Mouse (Mus musculus) urinary bladder, adult 2 months (tissue): ENCODE measurements around the gene Insl5. TPM values are rescaled to one million over a fixed set of nuclear protein-coding genes. Genes with fewer than 3 reads are reported as not detected.

Experiments
- DNase-seq: peaks from one replicate; pipeline ENCODE4 v3.0.0; 2022; ENCODE audit warnings: low spot score
- polyA plus RNA-seq: library from polyadenylated mRNA; depleted of rRNA; stranded (reverse); fragments of >200 nt; gene quantifications from 2 replicates; pipeline ENCODE4 v1.2.3, GENCODE M21; 2012; rRNA removed

Gene Insl5
- polyA plus RNA-seq, 1 experiment: not detected

DNA sequence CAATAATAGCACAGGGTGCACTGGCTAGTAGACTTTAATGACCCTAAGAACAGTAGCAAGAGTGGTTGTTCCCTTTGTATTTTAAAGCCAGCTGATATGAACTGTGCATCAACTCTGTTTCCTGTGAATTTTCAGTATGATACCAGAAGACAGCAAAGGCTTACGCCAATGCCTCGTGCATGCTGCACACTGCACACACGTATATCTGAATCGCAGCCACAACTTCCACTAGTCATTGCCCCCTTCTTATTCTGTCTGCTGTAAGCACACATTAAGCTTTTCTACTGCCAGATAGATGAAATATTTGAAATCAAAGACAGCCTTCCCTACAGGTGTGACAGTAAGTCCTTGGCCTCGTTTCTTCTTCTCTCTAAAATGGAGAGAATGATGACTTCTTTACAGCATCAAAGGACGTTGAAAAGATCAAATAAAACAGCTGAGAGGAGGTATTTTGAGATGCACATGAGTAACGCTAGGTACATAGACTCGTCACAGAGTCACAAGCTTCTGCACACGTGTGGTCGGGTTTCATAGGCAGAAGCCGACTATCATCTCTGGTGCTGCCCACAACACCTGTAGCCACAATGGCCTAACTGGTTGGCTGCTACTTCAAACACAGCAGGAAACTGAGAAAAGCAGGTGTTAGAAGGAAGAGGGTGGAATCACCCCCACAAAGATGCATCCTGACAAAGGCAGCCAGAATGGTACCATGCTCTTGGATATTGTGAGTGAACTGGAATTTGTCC, 35.9 kb downstream of the Insl5 start:
- no peak for DNase-seq

DNA sequence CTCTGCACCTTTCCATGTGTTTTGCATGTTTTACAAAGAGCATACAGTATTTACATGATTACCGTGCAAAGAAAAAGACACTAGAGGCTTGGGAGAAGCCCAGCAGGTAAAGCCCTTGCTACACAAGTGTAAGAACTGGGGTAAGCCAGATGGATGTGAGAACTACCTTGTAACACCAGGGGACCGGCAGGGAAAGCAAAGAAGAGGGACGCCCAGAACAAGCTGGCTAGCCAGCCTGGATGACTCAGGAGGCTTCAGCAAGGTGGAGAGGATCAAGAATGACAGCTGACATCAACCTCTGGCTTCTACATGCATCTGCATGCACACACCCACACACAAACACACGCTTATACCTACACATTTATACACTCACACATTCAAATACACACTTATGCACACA, 36.6 kb downstream of the Insl5 start:
- DNase-seq: no peak

DNA sequence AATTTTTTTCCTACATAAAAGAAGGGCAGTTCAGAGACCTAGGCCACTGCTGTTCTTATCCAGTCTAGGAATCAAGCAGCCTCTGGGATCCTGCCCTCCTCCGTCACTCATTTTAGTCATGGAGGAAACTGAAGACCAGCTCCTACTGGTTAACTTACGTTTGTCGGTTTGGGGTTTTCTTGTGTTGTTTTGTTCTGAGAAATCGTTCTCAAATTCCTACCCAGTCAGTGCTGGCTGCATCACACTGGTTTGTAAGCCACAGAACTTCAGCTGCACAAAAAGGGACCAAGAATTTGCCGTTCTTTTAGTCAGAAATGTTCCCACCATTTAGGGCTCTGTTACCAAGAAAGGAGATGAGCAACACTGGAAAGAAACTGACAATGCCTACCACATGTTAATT, 37.3 kb downstream of the Insl5 start:
- no peak for DNase-seq

DNA sequence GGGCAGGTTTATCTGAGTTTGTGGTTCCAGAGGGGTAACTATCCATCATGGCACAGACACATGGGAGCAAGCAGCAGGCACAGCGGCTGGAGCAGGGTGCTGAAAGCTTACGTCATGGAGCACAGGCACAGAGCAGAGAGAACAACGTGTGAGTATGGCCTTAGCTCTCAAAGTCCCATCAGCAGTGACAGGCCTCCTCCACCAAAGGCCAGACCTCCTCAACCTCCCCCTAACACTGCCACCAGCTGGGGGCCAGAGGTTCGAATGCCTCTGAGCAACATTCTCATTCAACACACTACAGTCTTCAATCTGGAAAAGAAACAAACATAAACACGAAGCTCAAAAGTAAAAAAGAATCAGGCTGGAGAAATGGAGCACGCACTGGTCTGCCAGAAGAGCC, 38.1 kb downstream of the Insl5 start:
- no peak for DNase-seq

DNA sequence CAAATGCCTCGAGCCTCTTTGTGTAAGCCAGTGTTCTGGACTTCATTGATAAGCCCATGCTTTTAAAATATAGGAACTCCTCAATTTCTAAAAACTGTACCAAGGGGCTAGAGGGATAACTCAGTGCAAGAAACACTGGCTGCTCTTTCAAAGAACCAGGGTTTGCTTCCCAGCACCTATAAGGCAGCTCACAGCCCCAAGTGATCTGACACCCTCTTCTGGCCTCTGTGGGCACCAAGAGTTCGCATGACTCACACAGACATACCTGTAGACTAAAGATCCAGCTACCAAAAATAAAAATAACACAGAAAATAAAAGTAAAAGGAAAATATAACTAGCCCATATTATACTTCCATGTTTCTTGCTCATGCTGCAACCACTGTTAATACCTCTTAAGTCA, 38.9 kb downstream of the Insl5 start:
- DNase-seq: no peak

DNA sequence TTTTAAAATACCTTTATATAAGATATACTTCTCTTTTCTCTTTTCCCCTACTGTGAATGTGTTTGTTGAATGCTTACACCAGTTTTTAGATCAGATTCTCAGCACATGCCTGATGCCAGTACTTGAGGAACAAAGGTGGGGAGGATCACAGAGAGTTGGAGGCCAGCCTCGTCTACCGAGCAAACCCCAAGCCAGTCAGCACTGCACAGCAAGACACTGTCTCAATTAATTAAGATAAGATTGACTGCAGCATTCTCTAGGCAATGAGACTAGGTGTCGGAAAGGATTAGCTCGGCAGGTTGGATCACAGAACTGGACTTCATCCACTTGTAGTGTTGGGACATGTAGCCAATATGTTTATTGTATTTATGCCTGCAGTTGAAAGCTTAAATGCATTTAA, 39.3 kb downstream of the Insl5 start:
- DNase-seq: no peak

DNA sequence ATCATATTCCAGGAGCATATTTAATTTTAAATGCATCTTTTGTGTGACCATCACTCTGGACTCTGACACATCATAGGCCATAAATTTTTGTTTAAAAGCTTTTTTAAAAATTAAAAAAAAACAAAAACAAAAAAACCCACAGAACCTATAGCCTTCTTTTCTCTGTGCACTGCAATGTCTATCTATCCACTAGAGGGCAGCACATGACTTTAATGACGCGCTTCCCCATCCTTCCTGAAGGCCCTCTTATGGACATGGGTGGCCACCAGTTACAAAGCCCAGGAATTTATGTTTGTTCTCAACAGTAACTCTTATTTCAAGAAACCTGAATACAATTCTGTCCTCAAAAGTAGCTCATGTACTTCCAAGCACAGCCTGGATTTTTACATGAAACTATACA, 39.7 kb downstream of the Insl5 start:
- no peak for DNase-seq

DNA sequence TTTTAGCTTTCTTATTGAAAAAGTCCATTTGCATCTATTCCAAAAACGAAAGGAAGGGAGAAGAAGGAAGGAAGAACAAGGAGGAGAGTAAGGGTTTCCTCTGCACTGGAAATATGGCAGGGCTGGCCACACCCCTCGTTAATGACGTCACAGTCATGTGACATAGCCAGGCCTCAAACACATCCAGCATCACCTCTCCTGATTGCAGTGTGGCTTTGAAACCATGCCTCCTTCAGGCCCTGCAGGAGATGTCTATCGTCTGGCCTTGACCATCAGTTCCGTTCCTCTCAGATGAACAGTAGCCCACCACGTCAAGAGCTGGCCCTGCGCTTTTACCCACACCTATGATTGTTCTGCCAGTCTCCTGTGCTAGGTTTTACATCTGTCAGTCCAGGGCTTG, 40.5 kb downstream of the Insl5 start:
- no peak for DNase-seq

DNA sequence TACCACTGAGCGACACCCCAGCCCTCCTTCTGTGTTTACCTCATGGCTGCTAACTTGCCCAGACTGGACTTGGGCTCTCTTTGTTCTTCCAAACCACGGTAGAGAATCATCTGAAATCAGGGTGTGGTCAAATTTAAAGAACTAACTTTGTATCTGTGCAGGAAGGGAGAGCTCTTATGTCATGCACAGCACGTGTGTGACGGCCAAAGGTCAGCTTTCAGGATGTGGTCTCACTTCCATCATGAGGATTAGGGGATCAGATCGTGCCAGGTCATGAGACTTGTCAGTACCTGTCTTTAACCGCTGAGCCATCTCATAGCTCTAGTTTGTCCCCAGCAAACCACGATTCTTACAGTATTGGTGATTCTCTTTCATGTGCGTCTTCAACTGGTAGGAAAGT, 44.9 kb downstream of the Insl5 start:
- DNase-seq: no peak

DNA sequence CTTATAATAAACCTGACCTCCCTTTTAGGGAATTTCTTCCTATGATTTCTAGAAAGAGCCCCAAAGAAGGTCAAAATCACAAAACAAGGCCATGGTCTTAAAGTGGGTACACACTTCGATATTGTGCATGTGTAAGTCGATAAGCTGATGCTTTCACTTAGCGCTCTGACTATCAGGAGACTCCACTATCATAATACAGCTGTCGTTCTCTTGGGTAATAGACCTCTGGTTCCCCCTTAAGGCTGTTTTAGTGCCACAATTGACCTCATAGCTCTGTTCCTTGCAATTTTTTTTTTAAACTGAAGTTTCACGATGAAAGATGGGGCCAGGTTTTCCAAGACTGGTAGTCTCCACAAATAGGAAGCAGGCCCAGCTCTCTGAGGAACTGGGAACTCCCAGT, 47.3 kb downstream of the Insl5 start:
- no peak for DNase-seq

DNA sequence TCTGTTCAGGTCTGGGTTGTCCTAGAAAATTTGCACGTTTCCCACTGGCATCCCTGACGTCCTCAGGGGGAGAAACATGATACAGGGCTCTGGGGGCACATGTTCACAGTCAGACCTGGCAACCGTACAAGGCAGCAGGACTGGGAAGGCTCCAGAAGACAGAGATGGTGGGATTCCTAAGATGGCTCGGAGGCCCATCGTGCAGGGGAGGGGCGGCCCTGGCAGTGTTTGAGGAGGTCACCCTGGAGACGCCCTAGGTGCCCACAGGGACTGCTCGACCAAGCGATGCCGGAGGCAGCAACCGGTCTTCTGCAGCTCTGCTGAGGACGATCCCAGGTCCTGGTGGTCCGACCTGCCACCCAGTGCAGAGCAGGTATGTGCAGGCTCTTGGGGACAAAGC, 48.2 kb downstream of the Insl5 start, which contains the start of gene Tctex1d1:
Gene Tctex1d1, plus strand, starts transcription at position 167 of the 400 bp plus-strand sequence.
- DNase-seq: no peak

DNA sequence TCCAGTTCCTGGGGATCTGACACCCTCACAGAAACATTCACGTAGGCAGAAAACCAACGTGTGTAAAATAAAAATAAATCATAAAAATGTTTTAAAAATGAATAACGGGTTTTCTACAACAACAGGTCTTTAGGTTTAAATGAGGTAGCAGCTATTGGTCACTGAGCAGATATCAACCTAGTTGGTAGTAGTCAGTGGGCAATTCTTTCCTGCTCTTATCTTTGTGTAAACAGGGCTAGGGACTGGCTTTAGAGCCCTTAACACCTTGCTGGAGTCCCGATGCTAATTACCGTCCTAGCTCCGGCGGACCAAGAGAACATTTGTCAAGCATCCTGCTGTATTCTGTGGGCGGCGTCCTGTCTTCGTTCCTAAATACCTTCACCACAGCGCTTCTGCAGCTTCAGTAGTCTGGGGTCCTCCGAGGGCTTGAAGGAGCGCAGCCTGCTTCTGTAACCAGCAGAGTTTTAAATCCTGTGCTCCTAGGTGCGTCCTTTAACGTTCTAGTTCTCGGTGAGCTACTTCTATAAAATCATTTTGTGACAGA, 48.8 kb downstream of the Insl5 start:
- DNase-seq: no peak

DNA sequence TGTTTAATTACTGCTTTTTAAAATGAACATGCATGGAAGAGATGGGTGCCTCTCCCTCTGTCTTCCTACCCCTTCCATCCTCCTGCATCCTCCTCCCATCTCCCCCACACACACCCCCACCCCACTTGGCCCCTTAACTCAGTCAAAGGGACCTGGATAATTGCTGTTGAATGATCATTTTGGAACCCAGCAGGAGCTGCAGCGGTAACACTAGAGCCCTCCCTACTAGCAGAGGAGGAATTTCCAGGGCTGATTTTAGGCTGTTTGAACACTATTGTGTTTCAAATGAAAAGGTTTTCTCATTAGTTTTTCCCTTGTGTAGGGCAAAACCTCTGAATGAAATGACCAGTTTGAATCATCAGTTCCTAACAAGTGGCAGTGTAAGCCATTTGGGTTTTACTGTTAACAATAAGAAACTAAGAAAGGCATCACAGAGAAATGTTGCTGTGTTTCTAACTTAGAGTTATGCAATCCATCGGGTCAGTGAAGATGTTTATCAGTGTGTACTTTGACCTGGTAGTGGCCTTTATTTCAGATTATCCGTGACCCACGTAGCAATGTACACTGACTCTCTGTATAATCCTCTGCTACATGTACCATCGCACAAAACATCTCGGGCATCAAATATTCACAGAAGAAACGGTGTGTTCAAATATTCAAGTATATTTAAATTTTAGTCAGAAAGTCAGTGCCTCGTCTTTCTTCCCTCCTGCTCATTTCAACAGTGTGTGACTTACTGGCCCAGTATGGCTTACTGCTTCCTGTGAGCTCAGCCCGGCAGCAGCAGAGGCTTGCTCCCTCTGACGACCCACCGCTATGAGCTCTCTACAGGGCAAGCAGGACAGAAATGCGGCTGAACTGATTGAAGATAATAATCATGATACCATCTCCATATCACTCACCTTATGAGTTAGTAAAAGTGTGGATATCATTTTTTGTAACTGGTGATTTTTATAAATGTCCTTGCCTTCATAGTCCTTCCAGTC, 50.1 kb downstream of the Insl5 start:
- no peak for DNase-seq

DNA sequence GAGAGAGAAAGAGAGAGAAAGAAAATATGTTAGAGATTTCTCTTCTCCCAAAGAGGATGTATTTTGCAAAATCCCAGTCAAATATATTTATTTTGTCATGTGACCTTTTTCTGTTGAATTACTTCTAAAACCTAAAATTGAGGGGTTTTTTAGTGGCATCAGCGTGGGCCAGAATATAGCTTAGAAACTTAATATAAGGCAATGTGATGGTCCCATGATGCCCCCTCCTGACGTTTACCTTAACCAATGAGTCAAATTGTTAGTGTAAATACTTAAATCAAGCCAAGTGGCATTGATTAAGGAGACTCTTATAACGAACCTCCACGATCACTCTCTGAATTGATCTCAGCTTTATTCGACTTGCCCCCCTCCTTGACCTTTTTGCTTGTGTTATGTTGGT, 52.5 kb downstream of the Insl5 start:
- no peak for DNase-seq

DNA sequence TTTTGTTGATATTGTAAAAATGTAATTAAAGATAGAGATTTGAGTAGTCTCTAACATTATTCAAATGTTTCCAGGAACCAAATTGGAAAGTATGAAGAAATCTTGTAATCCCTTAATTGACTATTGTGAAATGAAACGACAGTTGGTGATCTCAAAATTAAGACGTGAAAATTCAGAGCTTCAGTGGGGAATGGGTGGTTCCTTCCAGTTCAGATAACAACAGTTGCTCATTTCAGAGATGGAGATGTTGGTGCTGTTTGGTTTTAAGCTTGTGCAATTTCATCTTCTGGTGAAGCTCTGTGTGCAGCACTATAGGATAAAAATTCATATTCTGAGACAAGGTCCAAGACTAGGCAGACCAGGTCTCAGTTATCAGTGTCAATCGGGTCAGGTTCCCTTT, 54.6 kb downstream of the Insl5 start:
- no peak for DNase-seq

DNA sequence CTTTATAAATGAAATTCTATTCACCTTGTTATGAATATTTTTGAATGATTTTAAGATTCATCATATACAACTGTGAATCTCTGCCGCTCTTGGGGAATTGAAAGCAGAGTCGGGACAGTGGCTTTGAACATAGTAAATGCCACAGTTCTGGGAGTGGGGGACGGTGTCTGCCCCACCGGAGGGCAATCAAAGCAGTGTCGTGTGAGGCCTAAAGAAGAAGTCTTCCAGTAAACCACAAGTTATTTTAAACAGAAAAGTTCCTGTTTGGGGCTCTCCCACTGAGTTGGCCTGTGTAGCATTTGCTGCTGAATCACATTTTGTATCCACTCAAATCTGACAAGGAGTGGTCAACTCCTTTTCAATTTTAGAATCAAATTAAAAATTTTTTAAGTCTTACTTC, 55.5 kb downstream of the Insl5 start:
- no peak for DNase-seq

DNA sequence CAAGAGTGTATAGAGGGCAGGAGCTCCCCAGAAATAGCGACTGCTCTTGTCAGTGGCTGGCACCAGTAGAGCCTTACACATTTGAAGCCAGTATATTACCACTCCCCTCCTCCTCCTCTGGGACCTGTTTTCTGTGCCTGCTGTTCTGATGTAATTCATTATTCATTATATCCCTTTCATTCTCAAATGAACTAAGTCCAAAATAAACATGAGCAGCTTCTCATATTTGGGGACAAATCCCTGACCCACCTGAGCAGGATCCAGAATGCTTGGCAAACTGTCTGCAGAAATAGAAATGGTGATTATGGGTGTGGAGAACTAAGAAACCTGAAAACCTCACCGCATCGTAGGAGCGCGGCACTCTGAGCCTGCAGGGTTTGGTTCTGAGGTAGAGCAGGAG, 57.0 kb downstream of the Insl5 start:
- DNase-seq: no peak

Other genes starting within 250 kb of the Insl5 start
- 0.21 and 0.32 TPM in 2 replicates for gene Tctex1d1, start 48.2 kb downstream of the Insl5 start, polyA plus RNA-seq
- gene Mier1, start 87.5 kb upstream of the Insl5 start, polyA plus RNA-seq: 24.2 and 29.6 TPM in 2 replicates
- gene Wdr78, start 87.7 kb upstream of the Insl5 start, polyA plus RNA-seq: 2.3 and 2.9 TPM in 2 replicates
- 10.2 and 12.1 TPM in 2 replicates for gene Slc35d1, start 188.3 kb upstream of the Insl5 start, polyA plus RNA-seq